Mouse (Mus musculus) erythroblast, adult 5-6 weeks (primary cell): ENCODE results near the gene Ctsw. TPM values are rescaled to one million over a fixed set of nuclear protein-coding genes. Genes with fewer than 3 reads are reported as not detected.
"Not testable (repeated sequence)": the region's sequence is repeated elsewhere in the genome, so short reads cannot be mapped to it uniquely, and the experiment has no call there.

ENCODE experiments used
- ATAC-seq: replicated peaks from 2 replicates; pipeline ENCODE4 v1.8.0; 2016; ENCODE audit warnings: moderate number of reproducible peaks, mild to moderate bottlenecking, moderate TSS enrichment, inconsistent platforms; ENCODE audit not compliant: poor library complexity, low FRiP score, severe bottlenecking
- total RNA-seq, 2 experiments: library from RNA; stranded (forward) in 1 of 2; stranded (reverse) in 1 of 2; fragments of 150-400 nt in 1 of 2; fragments of 200-764, 138-1000 nt in 1 of 2; gene quantifications; 2 replicates each; pipeline versions ENCODE4 v1.2.3 to v1.2.4; 2015 to 2017; ENCODE audit warnings: low replicate concordance in 2 of 2

Gene Ctsw
- total RNA-seq (2015; ENCODE audit: low replicate concordance) (not detected in 2 replicates), total RNA-seq (2017; ENCODE audit: low replicate concordance) (not detected in 2 replicates)

GRCm38 (mm10) chr19:5468374-5468773, at the start of gene Ctsw:
Gene Ctsw, minus strand, starts transcription at chr19:5468507.
- ATAC-seq, result no peak

DNA sequence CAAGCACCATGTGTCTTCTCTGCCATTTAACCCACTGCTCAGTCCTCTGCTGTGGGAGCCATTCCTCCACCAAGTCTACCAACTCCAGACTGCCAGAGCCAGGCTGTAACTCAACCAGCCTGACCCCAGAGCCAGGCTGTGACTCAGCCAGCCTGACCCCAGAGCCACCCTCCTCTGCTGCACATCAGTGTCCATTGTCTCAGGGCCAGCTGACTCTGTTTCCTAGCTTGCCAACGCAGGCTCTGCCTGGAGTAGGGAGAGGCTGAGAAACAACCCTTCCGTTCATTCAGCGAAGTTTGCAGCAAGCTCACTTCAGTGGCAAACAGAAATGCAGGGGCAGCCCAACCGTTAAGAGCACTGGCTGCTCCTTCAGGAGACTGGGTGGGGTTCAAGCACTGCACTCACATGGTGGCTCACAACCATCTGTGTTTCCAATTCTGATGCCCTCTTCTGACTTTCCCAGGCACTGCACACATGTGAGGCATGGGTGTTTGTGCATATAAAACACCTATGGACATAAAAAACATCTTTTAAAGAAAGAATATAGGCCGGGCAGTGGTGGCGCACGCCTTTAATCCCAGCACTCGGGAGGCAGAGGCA, 48.7 kb upstream of the Ctsw start:
- no peak for ATAC-seq

DNA sequence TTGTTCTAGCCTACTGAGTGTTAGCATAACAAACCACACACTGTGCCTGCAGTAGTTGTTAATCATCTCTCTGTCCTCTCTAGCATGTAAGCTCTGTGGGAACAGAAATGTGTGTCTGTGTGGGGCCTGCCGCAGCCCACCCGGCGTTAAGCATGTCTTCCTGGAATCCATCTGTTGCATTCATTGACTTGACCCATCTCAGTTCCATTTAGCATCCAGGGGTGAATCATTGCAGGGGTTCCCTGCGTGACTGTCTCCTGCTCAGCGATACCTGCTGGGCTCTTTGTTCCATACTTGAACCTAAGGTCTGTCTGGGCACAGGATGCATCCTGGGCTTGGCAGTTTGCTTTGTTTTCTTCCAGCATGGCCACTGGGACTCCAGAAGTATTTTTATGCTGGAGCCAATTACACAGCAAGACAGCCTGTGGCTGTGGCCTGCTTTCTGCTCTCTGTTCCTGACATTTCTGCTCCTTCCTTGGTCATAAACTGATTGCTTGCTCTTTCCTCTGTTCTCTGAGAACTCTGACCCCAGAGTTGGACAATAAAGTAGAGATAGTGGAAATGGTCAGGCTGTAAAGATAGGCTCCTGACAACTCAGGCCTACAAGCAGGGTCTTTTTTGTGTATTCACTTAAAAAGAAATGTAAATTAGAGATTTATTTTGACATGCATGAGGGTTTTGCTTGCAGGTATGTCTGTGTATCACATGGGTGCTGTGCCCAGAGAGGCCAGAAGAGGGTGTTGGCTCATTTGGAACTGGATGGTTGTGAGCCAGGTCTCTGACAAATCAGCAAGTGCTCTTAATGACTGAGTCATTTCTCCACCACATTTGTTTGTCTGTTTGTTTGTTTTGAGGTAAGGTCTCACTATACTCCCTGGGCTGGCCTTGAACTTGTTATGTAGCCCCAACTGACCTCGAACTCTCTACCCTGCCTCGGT, 47.8 kb upstream of the Ctsw start:
- ATAC-seq, result 0 out of 2 replicates have a peak, but pooled peaks have one; percentile 40

DNA sequence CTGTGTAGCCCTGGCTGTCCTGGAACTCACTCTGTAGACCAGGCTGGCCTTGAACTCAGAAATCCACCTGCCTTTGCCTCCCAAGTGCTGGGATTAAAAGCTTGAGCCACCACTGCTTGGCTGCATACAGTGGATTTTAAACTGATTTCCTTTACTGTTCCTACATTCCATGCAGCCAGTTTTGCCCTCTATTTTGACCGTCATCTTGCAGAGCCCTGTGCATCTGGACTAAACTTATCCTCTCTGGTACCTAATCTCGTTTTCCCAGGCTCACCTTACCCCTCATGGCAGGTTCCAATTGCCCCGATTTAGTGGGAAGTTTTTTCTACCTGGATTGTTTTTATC, 44.7 kb upstream of the Ctsw start:
- ATAC-seq, result no peak

DNA sequence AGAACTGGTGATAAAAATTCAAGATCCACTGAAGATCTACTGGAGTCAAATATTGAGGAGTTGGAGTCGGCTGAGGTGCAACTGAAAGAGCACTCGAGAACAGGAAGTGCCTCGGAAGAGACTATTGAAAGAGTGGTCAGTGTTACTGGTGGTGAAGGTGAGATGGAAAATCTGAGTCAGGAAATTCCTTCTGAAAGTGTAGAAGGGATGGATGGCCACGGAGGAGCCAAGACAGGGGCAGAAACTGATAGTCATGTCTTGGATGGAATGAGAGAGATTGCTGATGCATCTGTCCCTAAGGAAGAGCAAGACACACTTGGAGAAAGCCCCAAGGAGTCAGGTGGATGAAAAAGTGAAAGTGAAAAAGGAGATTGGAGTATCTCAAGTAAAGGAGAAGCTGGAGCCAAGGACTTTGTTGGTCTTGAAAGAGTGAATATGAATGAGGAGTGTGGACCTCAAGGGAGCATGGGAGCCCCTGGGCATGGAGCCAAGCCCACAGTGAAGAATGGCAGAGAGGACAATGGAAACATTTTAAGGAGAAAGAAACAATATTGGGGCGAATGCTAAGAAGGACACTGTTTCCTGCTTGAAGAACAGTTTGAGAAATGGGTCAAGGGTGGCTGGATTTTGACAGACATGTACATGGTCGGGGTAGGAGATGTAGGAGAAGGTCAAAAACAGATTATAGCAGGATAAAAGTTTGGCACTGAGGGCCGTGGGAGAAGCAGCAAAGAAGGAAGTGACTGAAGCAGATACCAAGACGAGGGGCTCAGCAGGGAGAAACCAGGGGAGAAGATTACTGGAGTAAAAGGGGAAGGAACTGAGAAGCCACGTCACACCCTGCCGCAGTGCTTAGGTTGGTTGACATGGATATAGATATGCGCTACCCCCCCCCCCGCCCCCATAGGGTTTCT, 44.0 kb upstream of the Ctsw start:
- ATAC-seq, result no peak

DNA sequence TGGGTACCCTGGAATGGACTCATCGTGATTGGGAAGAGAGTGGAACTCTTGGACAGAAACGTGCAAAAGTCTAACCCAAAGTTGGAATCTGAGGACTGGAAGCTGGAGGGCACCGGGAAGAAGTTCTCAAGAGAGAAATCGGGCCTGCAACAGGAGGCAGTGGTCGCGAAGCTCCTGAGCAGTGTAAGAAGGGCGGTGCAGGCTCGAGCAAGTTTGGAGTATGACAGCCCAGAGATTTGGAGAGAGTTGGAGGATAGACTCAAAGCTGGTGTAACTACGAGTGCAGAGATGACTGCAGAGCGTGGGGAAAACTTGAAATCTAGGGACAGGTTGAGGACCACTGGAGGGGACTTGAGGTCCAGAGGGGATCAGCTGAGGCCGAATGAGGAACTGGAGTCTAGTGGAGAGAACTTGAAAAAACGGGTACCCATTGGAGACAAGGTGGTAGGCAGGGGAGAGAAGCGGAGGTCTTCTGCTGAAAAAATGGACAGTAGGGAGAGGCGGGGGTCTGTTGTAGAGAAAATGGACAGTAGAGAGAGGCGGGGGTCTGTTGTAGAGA, 42.8 kb upstream of the Ctsw start:
- ATAC-seq, result 0 out of 2 replicates have a peak, but pooled peaks have one; percentile 23

DNA sequence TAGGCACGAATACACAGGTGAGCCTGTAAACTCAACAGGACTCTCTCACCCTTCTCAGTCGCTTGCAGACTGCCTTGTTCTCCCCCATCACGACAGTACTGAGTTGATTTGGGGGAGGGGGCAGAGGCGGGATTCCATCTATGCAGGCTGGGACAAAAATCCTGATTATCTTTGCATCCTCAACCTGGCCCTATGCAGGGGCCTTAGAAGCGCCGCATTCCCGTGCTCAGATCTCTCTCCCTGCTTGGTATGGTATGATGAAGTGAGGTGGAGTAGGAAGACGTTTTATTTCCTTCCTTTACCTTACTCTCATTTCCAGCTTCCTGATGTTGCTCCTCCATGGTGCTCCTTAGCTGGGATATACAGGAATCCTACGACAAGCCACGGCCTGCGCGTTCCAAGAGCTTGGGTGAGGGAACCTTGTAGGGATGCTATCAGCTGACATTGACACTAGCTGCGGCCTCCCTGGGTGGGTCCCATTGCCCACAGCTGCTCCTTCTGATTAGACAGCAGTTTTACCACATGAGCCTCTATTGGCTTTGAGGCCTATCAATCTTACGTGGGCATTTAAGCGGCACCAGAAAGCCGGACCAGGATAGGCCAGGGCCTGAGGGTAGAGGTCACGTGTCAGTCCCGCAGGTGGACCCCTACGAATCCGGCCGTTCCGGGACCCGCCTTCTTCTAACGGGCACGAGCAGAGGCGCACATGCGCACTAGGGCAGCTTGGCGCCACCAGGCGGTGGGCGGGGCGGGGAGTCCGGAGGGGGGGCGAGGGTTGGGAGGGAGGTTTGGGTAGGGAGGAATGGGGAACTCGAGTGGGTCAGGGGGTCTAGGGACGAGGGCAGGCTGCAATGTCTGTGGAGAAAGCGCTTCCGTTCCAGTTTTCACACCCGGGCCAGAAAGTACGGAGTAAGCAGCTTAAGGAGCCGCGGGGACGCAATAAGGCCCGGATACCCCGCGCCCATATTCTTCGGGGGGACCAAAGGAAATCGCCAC, 42.0 kb upstream of the Ctsw start, which contains the start of gene Snx32:
Gene Snx32, minus strand, starts transcription at position 508 of the 996 bp plus-strand sequence.
- ATAC-seq, result peak; percentile 97

DNA sequence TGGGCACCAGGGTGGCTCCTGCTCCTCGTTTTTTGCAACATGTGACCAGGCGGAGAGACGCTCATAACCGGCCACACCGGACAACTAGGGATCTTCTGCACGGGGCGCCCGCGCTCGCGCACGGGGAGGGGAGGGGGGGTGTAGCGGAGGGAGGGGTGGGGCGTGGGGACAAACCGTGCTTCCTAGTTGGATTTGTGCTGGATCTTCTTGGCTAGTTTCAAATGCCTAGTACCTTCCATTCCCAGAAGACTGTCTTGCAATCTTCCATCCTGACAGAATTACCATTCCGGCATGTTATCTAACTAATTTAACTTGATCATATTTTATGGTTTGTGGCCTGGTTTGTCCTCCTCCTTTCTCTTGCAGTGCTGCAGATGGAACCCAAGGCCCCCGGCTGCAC, 35.4 kb upstream of the Ctsw start, which contains the start of gene 1700020D05Rik:
Gene 1700020D05Rik, minus strand, starts transcription at position 101 of the 400 bp plus-strand sequence.
- no peak for ATAC-seq

DNA sequence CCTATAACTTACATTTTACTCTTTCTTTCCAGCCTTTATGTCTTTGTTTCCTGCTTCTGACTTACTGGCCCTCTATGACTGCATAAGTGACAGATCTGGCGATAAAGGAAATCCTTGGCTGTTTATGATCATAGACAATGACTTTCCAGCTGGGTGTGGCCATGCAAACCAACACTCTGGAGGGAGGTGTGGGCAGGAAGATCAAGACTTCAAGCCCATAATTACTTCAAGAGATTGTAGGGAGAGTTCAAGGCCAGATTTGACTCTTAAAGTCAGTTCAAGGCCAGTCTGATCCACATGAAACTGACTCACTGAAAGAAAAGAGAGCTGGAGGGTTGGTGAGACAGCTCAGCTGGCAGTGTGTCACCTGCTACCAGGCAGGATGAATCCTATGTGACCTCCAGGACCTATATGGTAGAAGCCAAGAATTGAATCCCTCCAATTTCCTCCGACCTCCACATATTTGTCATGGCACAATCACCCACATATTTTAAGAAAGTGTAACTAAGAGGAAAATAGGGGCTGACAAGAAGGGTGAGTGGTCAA, 32.1 kb upstream of the Ctsw start:
- no peak for ATAC-seq

DNA sequence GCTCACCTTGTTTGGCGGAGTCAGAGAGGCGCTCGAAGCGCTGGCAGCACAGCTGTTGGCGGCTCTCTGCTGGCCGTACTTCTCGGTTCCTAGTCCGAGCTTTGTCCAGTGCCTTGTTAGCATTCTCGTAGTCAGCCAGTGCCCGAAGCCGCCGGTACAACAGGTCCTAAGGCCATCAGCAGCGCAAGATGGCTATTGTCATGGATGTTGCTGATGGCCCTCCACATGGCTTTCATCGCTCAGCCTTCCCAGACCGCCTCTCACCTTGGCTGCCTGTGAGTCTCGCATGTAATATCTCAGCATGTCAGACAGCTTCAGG, 27.7 kb upstream of the Ctsw start:
- ATAC-seq, result no peak

DNA sequence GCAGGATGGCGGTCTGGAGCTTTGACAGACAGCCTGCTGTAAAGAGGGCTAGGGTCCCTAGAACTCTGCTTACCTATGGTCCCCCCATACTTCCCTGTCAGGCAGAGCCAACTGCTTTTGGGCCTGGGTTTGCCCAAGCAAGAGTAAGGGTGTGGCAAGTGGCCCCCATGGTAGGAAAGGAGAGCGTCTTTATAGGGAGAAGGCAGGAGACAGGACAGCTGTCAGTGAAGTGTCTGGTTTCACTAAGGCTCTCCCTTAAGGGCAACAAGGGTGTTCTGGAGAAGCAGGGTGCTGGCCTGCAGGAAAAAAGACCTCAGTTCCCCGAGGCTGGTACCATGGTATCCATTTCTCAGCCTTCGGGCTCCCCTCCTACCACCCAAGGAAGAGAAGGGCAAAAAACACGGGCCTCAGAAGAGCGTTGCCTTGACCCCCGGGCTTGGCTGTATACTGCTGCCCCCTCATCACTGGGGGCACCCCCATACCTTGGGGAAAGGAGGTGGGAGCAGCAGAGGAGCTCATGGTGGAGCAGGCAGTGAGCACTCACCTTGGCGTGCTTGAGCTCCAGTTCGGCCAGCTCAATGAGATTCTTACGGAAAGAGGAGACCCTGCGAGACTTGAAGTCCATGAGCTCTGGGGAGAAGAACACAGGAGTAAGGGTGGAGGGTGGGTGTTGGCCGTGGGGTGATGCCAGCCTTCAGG, 27.2 kb upstream of the Ctsw start:
- no peak for ATAC-seq

DNA sequence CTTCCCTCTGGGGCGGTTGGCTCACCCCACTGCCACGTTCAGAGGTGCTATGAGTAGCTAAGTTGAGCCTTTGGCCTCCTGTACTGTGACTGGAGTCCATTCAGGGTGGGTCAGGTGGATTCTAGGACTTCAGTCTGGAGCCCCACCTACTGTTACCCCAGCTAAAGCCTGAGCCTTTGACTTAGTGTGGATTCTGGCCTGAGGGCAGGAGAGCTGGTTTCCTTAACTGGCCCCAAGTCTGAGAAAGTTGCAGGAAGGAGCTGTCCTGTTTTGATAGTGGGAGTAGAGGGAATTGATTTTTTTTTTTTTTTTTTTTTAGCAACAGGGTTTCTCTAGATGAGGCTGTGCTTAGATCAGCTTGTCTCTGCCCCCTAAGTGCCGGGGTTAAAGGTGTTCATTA, 26.0 kb upstream of the Ctsw start:
- ATAC-seq, result no peak

DNA sequence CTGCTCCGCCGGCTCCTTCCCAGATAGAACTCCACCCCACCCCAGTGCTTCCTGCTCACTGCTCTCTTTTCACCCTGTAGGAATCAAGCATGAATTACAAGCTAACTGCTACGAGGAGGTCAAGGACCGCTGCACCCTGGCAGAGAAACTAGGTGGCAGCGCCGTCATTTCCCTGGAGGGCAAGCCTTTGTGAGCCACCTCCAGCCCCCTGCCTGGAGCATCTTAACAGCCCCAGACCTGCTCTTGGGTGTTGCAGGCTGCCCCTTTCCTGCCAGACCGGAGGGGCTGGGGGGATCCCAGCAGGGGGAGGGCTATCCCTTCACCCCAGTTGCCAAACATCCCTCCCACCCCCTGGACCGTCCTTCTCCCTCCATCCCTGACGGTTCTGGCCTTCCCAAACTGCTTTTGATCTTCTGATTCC, 25.0 kb upstream of the Ctsw start:
- ATAC-seq, result not testable (repeated sequence)

DNA sequence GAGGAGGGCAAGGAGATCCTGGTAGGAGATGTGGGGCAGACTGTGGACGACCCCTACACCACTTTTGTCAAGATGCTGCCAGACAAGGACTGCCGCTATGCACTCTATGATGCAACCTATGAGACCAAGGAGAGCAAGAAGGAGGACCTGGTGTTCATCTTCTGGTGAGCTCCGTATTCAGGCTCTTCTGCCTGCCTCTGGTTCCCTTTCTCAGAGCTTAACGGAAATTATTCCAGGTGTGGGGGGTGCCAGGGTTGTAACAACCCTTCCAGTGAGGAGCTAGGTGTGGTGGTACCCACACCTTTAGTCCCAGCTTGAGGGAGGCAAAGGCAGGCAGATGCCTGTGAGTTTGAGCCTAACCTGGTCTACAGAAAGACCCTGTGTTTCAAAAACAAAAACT, 24.3 kb upstream of the Ctsw start:
- ATAC-seq, result no peak

DNA sequence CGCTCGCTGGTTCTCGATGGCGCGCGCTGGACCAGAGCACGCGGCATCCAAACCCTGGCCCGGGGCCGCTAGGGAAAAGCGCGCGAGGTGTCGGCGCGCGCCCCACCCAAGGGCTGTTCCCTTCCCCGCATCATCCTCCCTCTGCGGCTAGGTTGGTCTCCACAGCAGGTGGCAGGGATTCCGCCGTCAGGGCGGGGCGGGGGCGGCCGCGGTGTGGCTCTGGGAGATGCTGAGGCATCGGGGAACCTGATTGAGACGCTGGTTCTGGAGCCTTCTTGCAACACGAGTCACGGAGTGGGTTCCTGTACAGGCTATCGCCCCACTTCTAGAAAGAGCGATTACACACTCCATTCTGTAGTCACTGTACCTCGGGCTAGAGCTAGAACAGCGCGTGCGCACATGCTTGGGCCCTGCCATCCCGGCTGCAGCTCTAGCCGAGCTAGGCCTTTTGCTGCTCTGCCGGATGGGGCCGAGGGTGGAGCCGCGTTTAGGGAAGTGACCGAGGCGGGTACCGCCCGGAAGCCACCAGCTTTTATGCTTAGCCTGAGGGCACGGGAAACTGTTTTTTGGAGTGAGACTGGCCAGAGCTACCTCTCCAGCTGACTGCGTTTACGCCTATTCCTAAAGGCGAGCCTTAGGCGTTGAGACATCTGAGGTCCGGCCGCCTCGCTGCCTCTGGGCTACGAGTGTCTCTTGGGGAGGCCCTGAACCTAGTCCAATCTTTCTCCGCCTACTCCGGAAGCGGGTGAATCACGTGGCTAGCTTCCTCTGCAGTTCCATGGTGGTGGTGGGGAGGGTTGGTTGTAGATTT, 22.8 kb upstream of the Ctsw start:
- ATAC-seq, result peak; percentile 51

- peak; percentile 56 for ATAC-seq
Measured at GRCm38 (mm10) chr19:5490313-5490897, 22.1 kb upstream of the Ctsw start, which contains the start of gene Cfl1. Gene Cfl1, plus strand, starts transcription at chr19:5490455.
